ENCODE assay signal across 7 mouse cellular contexts in the genomic region with DNA sequence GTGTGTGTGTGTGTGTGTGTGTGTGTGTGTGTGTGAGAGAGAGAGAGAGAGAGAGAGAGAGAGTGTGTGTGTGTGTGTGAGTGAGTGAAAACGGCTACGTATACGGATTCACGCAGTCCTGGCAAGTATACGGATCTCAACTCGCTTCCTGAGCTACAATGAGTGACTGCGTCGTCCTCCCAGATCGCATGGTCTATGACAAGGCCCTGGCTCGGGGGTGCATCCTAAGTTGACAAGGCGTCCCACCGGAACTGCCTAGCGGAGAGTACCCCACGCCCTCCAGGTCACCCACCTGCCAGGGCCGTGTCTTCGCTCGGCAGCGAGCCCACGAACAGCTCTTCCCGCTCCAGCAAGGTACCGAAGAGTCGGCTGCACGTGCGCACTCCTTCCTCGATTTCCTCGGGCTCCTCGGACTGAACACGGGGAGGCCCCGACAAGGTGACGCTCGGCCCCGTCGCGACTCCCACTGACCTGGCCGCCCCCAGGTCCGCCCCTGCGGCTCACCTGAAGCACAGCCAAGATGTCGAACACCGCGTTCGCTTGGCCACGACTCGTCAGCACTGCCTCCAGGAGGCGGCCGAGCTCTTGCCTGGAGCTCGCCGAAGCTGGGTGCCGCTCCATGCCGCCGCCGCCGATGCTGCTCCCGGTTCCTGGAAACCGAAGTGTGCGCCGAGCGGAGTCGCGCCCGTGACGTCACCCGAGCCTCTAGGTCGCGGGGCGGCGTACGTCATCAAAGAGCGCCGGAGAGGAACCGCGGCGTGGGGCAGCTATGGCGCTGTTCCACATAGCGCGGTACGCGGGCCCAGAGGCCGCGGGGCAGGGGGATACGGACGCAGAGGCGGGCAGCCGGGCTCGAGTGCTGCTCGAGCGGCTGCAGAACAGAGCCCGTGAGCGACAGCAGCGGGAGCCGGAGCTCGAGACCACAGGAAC. TPM values are rescaled to one million over a fixed set of nuclear protein-coding genes. Genes with fewer than 3 reads are reported as not detected.
DNase-seq lines count a peak whose midpoint lies in the region; ATAC-seq lines count a peak whose summit lies in the region.

A gene (minus strand): TSS at position 699 of the 930 bp plus-strand sequence.
A gene (plus strand): TSS at position 733 of the 930 bp plus-strand sequence.

- no peaks in the 10 kb centered on the region for H3K9me3 ChIP-seq in intestine, embryonic 15.5 days
- H3K9me3 ChIP-seq in midbrain, embryonic 10.5 days (replicated peaks) = no peaks in the 10 kb centered on the region

- peaks cover 6% of the 10 kb centered on the region for H3K4me1 ChIP-seq in intestine, embryonic 15.5 days (replicated peaks)
- peaks cover 26% of the 10 kb centered on the region for H3K4me1 ChIP-seq in midbrain, embryonic 10.5 days

- WGBS in intestine, embryonic 15.5 days = 1% methylated on average over 91 of the region's 91 CpGs
- 1% methylated on average over 91 of the region's 91 CpGs for WGBS in midbrain, embryonic 10.5 days

- H3K4me2 ChIP-seq in intestine, embryonic 15.5 days (replicated peaks) = peak within 1 kb of the TSS; percentile 84

- H3K9ac ChIP-seq in intestine, embryonic 15.5 days = peak within 1 kb of the TSS; percentile 79

- intact Hi-C loops in gastrocnemius, postnatal 36 days (cut with DNase I) = no loop called here
- intact Hi-C loops in left cerebral cortex, postnatal 25 days (cut with DNase I) = no loop called here

- H3K36me3 ChIP-seq in intestine, embryonic 15.5 days = peaks cover 60% of the 10 kb centered on the region
- H3K36me3 ChIP-seq in midbrain, embryonic 10.5 days = peaks cover 76% of the 10 kb centered on the region

- 0 out of 2 replicates have a peak within 1 kb of the TSS, but pooled peaks have one; percentile 25 for H3K27ac ChIP-seq in intestine, embryonic 15.5 days
- peak within 1 kb of the TSS; percentile 90 for H3K27ac ChIP-seq in midbrain, embryonic 10.5 days (replicated peaks)

- ATAC-seq in intestine, embryonic 15.5 days = peak; percentile 93

- H3K4me3 ChIP-seq in intestine, embryonic 15.5 days (replicated peaks) = peak within 1 kb of the TSS; percentile 95
- H3K4me3 ChIP-seq in midbrain, embryonic 10.5 days = peak within 1 kb of the TSS; percentile 99

- DNase-seq in adrenal gland, adult 2 months = peak; percentile 95
- DNase-seq in embryo, embryonic 11.5 days (ENCODE audit: low read depth, low spot score) = peak; percentile 94
- peak; percentile 89 to 92 for DNase-seq in gastrocnemius, postnatal 36 days
- DNase-seq in left cerebral cortex, postnatal 25 days (ENCODE audit: low spot score in 2 of 2) = peak; percentile 95 to 97
- peak; percentile 95 for DNase-seq in midbrain, embryonic 10.5 days (ENCODE audit: low spot score)
- DNase-seq in right cerebral cortex, postnatal 4 days = peak; percentile 99

- H3K27me3 ChIP-seq in intestine, embryonic 15.5 days (replicated peaks) = no peaks in the 10 kb centered on the region
- no peaks in the 10 kb centered on the region for H3K27me3 ChIP-seq in midbrain, embryonic 10.5 days (ENCODE audit: low read depth, poor library complexity, severe bottlenecking)

RNA-seq across cellular contexts. Expression of the first gene that starts in this region (rescaled TPM):
- total RNA-seq in adrenal gland, adult 2 months (2021) = 10 to 100 TPM; 19.3 to 19.7 TPM
- polyA plus RNA-seq in adrenal gland, adult 2 months (2012; rRNA removed) = 54.4 and 68.1 TPM in 2 replicates
- 10 to 100 TPM; 13.0 to 14.4 TPM for total RNA-seq in gastrocnemius, postnatal 36 days (2021)
- polyA plus RNA-seq in intestine, embryonic 15.5 days (2015; fragmentation: Nextera tagmentation; extraction: Ambion mirVana) = 57.0 and 57.3 TPM in 2 replicates
- 10 to 100 TPM; 24.9 to 25.6 TPM for total RNA-seq in left cerebral cortex, postnatal 25 days (2021)
- polyA plus RNA-seq in midbrain, embryonic 10.5 days (2016; fragmentation: Nextera tagmentation; extraction: Ambion mirVana) = 77.7 and 91.9 TPM in 2 replicates

RNA-seq across cellular contexts. Expression of the second gene that starts in this region (rescaled TPM):
- 10 to 100 TPM; 12.4 to 18.8 TPM for total RNA-seq in adrenal gland, adult 2 months (2021)
- polyA plus RNA-seq in adrenal gland, adult 2 months (2012; rRNA removed) = 20.0 and 24.6 TPM in 2 replicates
- 10 to 100 TPM in 1 of 2 experiments, 1 to 10 TPM in 1; 7.9 to 10.4 TPM for total RNA-seq in gastrocnemius, postnatal 36 days (2021)
- polyA plus RNA-seq in intestine, embryonic 15.5 days (2015; fragmentation: Nextera tagmentation; extraction: Ambion mirVana) = 23.2 and 26.9 TPM in 2 replicates
- 10 to 100 TPM; 23.7 to 26.4 TPM for total RNA-seq in left cerebral cortex, postnatal 25 days (2021)
- 31.0 and 33.1 TPM in 2 replicates for polyA plus RNA-seq in midbrain, embryonic 10.5 days (2016; fragmentation: Nextera tagmentation; extraction: Ambion mirVana)

Comparison
In these comparisons a context has a peak if more than half of its experiments do, and no peak if none do; other contexts are left out.
1. Peak in every context shown above with its lines: DNase-seq, ATAC-seq, H3K4me3 ChIP-seq and H3K27ac ChIP-seq.